ENCODE assay signal across 24 mouse cellular contexts in genomic region chr14:57675481-57675880, GRCm38 (mm10). TPM values are rescaled to one million over a fixed set of nuclear protein-coding genes. Genes with fewer than 3 reads are reported as not detected.
DNase-seq lines count a peak whose midpoint lies in the region; ATAC-seq and TF ChIP-seq lines count a peak whose summit lies in the region.
"Had no signal": no experiment of that assay in that cellular context is flagged by ENCODE, and none has a peak within 500 bp of the region (broad histone marks: within the 10 kb centered on the region; RNA-seq: fewer than 3 reads in every experiment).

No protein-coding gene starts in this region.

- no peak overlapping the region for H3K27ac ChIP-seq in heart, adult 2 months
- no peak overlapping the region for H3K27ac ChIP-seq in left cerebral cortex, adult 2 months
- H3K27ac ChIP-seq: embryonic facial prominence, embryonic 15.5 days; forebrain, embryonic 10.5 days; heart, embryonic 10.5 days; hindbrain, embryonic 12.5 days; intestine, embryonic 15.5 days had no signal

- TF ChIP-seq POLR2A in heart, adult 2 months (IDR thresholded peaks at IDR 0.05; ENCODE audit: insufficient read depth, low read depth, low read length): no peak
- no peak for TF ChIP-seq POLR2A in brain, embryonic 14.5 days (IDR thresholded peaks at IDR 0.05; ENCODE audit: borderline replicate concordance, extremely low read depth, insufficient read depth, insufficient read length, poor library complexity, severe bottlenecking)

- H3K79me2 ChIP-seq in heart, adult 2 months (replicated peaks; ENCODE audit: control insufficient read depth, insufficient read depth, low read length): no peaks in the 10 kb centered on the region

- no peaks in the 10 kb centered on the region for H3K36me3 ChIP-seq in heart, adult 2 months (ENCODE audit: control insufficient read depth, insufficient read depth, low read length)
- H3K36me3 ChIP-seq: embryonic facial prominence, embryonic 15.5 days; forebrain, embryonic 10.5 days; heart, embryonic 10.5 days; hindbrain, embryonic 12.5 days; intestine, embryonic 15.5 days had no signal

- intact Hi-C loops in heart, adult 2 months (cut with DNase I): no loop called here
- intact Hi-C loops in left cerebral cortex, adult 2 months (cut with DNase I): no loop called here
- intact Hi-C loops in left cerebral cortex, postnatal 10 days (cut with DNase I): loop anchor here (5.0 kb wide), 1 partner anchor 303 kb away; no protein-coding TSS in a partner anchor

- H3K4me3 ChIP-seq in heart, adult 2 months: no peak overlapping the region
- no peak overlapping the region for H3K4me3 ChIP-seq in left cerebral cortex, adult 2 months
- H3K4me3 ChIP-seq: embryonic facial prominence, embryonic 15.5 days; erythroblast, embryonic 14.5 days; forebrain, embryonic 10.5 days; heart, embryonic 10.5 days; hindbrain, embryonic 12.5 days; intestine, embryonic 15.5 days had no signal

- peaks cover 1% of the 10 kb centered on the region; the same call in 1 of the 2 replicates for H3K4me1 ChIP-seq in heart, adult 2 months (ENCODE audit: control insufficient read depth, insufficient read depth, low read length)
- H3K4me1 ChIP-seq: embryonic facial prominence, embryonic 15.5 days; forebrain, embryonic 10.5 days; heart, embryonic 10.5 days; hindbrain, embryonic 12.5 days; intestine, embryonic 15.5 days had no signal

- WGBS in heart, adult 2 months: 56% methylated on average over 2 of the region's 2 CpGs

- no peaks in the 10 kb centered on the region for H3K27me3 ChIP-seq in heart, adult 2 months (ENCODE audit: control insufficient read depth, insufficient read depth, low read length)
- H3K27me3 ChIP-seq: embryonic facial prominence, embryonic 15.5 days; hindbrain, embryonic 12.5 days; intestine, embryonic 15.5 days; Patski had no signal

- no peak for TF ChIP-seq EP300 in heart, adult 2 months (IDR thresholded peaks at IDR 0.05; ENCODE audit: insufficient read depth, low read depth, low read length)

- H3K9ac ChIP-seq in heart, adult 2 months (ENCODE audit: low read depth, low read length): no peak overlapping the region
- H3K9ac ChIP-seq: embryonic facial prominence, embryonic 15.5 days; hindbrain, embryonic 12.5 days; intestine, embryonic 15.5 days had no signal

- DNase-seq in heart, adult 2 months: no peak
- DNase-seq in heart, adult 8-10 months (ENCODE audit: low spot score): no peak
- DNase-seq in left cerebral cortex, adult 2 months (ENCODE audit: extremely low spot score in 1 of 2, low spot score in 2 of 2): no peak
- no peak for DNase-seq in left cerebral cortex, postnatal 10 days (ENCODE audit: extremely low spot score in 1 of 2, low spot score in 2 of 2)
- peak; percentile 24 for DNase-seq in NIH3T3 (ENCODE audit: low read depth)
- peak; percentile 16 for DNase-seq in brain, embryonic 14.5 days (ENCODE audit: low read depth)
- no peak for DNase-seq in B cell, adult 2 months
- DNase-seq: adrenal gland, postnatal 14 days; cerebellum, adult 11 months; cerebellum, adult 8-10 months; cerebellum, postnatal 14 days; gastrocnemius, postnatal 25 days; heart, postnatal 10 days; heart, postnatal 4 days had no signal

- no peak for ATAC-seq in megakaryocyte-erythroid progenitor cell, adult 5-6 weeks (replicated peaks; ENCODE audit: low FRiP score, low TSS enrichment, poor library complexity, severe bottlenecking)
- ATAC-seq: activated CD4-positive, CD25-positive, alpha-beta regulatory T cell, adult 4 months; forebrain, embryonic 16.5 days; intestine, embryonic 15.5 days; Patski had no signal

- peak; percentile 16 for TF ChIP-seq CTCF in heart, adult 2 months (IDR thresholded peaks at IDR 0.05)
- TF ChIP-seq CTCF in left cerebral cortex, adult 2 months (IDR thresholded peaks at IDR 0.05): peak; percentile 21; the same call in 1 of the 2 replicates
- TF ChIP-seq CTCF in brain, embryonic 14.5 days (IDR thresholded peaks at IDR 0.05; ENCODE audit: borderline replicate concordance, extremely low read depth, insufficient read depth, insufficient read length): no peak

RNA-seq across cellular contexts. Expression of gene Xpo4, which starts 10.3 kb away (rescaled TPM):
- total RNA-seq in heart, adult 2 months (2021): 10 to 100 TPM; 10.9 to 12.7 TPM
- 2.8 and 6.4 TPM in 2 replicates for polyA plus RNA-seq in heart, adult 2 months (2012; rRNA removed)
- 10 to 100 TPM; 12.0 to 14.1 (median 13.1) TPM for total RNA-seq in heart, adult 8-10 months (2022)
- total RNA-seq in left cerebral cortex, adult 2 months (2021): 10 to 100 TPM; 14.2 to 14.6 TPM
- total RNA-seq in left cerebral cortex, postnatal 10 days (2021): 10 to 100 TPM; 14.8 to 15.2 TPM
- 9.9 and 10.2 TPM in 2 replicates for polyA plus RNA-seq in brain, embryonic 14.5 days (2012; rRNA removed)
- total RNA-seq in megakaryocyte-erythroid progenitor cell, adult 5-6 weeks (2014; fragmentation: Nextera tagmentation): 48.5 and 56.7 TPM in 2 replicates
- 61.1 and 69.0 TPM in 2 replicates for total RNA-seq in megakaryocyte-erythroid progenitor cell, adult 5-6 weeks (2017)

Comparison
In these comparisons a context has a peak if more than half of its experiments do, and no peak if none do; other contexts are left out.
1. DNase-seq: peak in NIH3T3 (single experiment) and brain, embryonic 14.5 days (single experiment); none in heart, adult 2 months (0 of 2), heart, adult 8-10 months (single experiment), left cerebral cortex, adult 2 months (0 of 2), left cerebral cortex, postnatal 10 days (0 of 2) and B cell, adult 2 months (0 of 2).